Mouse (Mus musculus): ENCODE data around the gene Srbd1. TPM values are rescaled to one million over a fixed set of nuclear protein-coding genes. Genes with fewer than 3 reads are reported as not detected.
A peak's percentile ranks its signal among the peaks of the same experiment; 100 is the strongest.

Srbd1 gene
- polyA plus RNA-seq, 2 experiments = 8.1 to 10.2 TPM

- DNase-seq (ENCODE audit: low spot score) (no peak), ATAC-seq (ENCODE audit: low FRiP score, low read depth) (no peak)
- Histone ChIP-seq H3K27ac (replicated peaks; ENCODE audit: low read depth, low read length) (no peak overlapping the region), H3K4me2 (replicated peaks; ENCODE audit: low read depth, low read length, severe bottlenecking) (no peak overlapping the region), H3K4me3 (replicated peaks; ENCODE audit: low read length) (no peak overlapping the region), H3K9ac (ENCODE audit: low read depth, low read length, severe bottlenecking) (no peak overlapping the region), H3K9me3 (ENCODE audit: control insufficient read depth, low read length) (no peaks in the 10 kb centered on the region), H3K36me3 (ENCODE audit: control insufficient read depth, insufficient read depth, low read length) (no peaks in the 10 kb centered on the region; the same call in 1 of the 2 replicates), H3K4me1 (ENCODE audit: control insufficient read depth, insufficient read depth, low read length) (peaks cover 17% of the 10 kb centered on the region), H3K27me3 (ENCODE audit: control insufficient read depth, insufficient read depth, low read length) (no peaks in the 10 kb centered on the region)
- WGBS = 76% methylated on average over 4 of the region's 4 CpGs
- TF ChIP-seq POLR2A (IDR thresholded peaks at IDR 0.05; ENCODE audit: borderline replicate concordance, extremely low read depth, insufficient read depth, insufficient read length) = no peak
Observed at GRCm38 (mm10) chr17:85987531-85987930, 157.4 kb downstream of the Srbd1 start.

- H3K27me3 ChIP-seq (ENCODE audit: control insufficient read depth, insufficient read depth, low read length) = no peaks in the 10 kb centered on the region
- no peak for DNase-seq (ENCODE audit: low spot score)
- no peak overlapping the region for H3K27ac ChIP-seq (replicated peaks; ENCODE audit: low read depth, low read length)
- no peaks in the 10 kb centered on the region; the same call in 1 of the 2 replicates for H3K36me3 ChIP-seq (ENCODE audit: control insufficient read depth, insufficient read depth, low read length)
- no peak overlapping the region for H3K4me3 ChIP-seq (replicated peaks; ENCODE audit: low read length)
- H3K4me1 ChIP-seq (ENCODE audit: control insufficient read depth, insufficient read depth, low read length) = peaks cover 17% of the 10 kb centered on the region
- TF ChIP-seq POLR2A (IDR thresholded peaks at IDR 0.05; ENCODE audit: borderline replicate concordance, extremely low read depth, insufficient read depth, insufficient read length) = no peak
- whole genome bisulfite sequencing = 72% methylated on average over 4 of the region's 4 CpGs
- no peak for ATAC-seq (ENCODE audit: low FRiP score, low read depth)
- H3K9ac ChIP-seq (ENCODE audit: low read depth, low read length, severe bottlenecking) = no peak overlapping the region
- no peaks in the 10 kb centered on the region for H3K9me3 ChIP-seq (ENCODE audit: control insufficient read depth, low read length)
- no peak overlapping the region for H3K4me2 ChIP-seq (replicated peaks; ENCODE audit: low read depth, low read length, severe bottlenecking)
Observed at GRCm38 (mm10) chr17:85986624-85987023, 158.4 kb downstream of the Srbd1 start.

GRCm38 (mm10) chr17:85986181-85986580 is 158.8 kb downstream of the Srbd1 start:
- Histone ChIP-seq H3K9ac (ENCODE audit: low read depth, low read length, severe bottlenecking) (no peak overlapping the region), H3K4me1 (ENCODE audit: control insufficient read depth, insufficient read depth, low read length) (peaks cover 17% of the 10 kb centered on the region), H3K27ac (replicated peaks; ENCODE audit: low read depth, low read length) (0 out of 2 replicates have a peak overlapping the region, but pooled peaks have one; percentile 38), H3K4me3 (replicated peaks; ENCODE audit: low read length) (no peak overlapping the region), H3K27me3 (ENCODE audit: control insufficient read depth, insufficient read depth, low read length) (no peaks in the 10 kb centered on the region), H3K4me2 (replicated peaks; ENCODE audit: low read depth, low read length, severe bottlenecking) (no peak overlapping the region), H3K9me3 (ENCODE audit: control insufficient read depth, low read length) (no peaks in the 10 kb centered on the region), H3K36me3 (ENCODE audit: control insufficient read depth, insufficient read depth, low read length) (no peaks in the 10 kb centered on the region; the same call in 1 of the 2 replicates)
- ATAC-seq (ENCODE audit: low FRiP score, low read depth) (no peak), DNase-seq (ENCODE audit: low spot score) (no peak)
- TF ChIP-seq POLR2A (IDR thresholded peaks at IDR 0.05; ENCODE audit: borderline replicate concordance, extremely low read depth, insufficient read depth, insufficient read length) = no peak
- WGBS = 95% methylated on average over 2 of the region's 2 CpGs

- no peak overlapping the region for H3K9ac ChIP-seq (ENCODE audit: low read depth, low read length, severe bottlenecking)
- WGBS = 83% methylated on average over 11 of the region's 11 CpGs
- TF ChIP-seq POLR2A (IDR thresholded peaks at IDR 0.05; ENCODE audit: borderline replicate concordance, extremely low read depth, insufficient read depth, insufficient read length) = no peak
- no peaks in the 10 kb centered on the region; the same call in 1 of the 2 replicates for H3K36me3 ChIP-seq (ENCODE audit: control insufficient read depth, insufficient read depth, low read length)
- DNase-seq (ENCODE audit: low spot score) (no peak), ATAC-seq (ENCODE audit: low FRiP score, low read depth) (no peak)
- no peak overlapping the region for H3K4me3 ChIP-seq (replicated peaks; ENCODE audit: low read length)
- no peak overlapping the region for H3K27ac ChIP-seq (replicated peaks; ENCODE audit: low read depth, low read length)
- H3K4me1 ChIP-seq (ENCODE audit: control insufficient read depth, insufficient read depth, low read length) = peaks cover 15% of the 10 kb centered on the region
- no peaks in the 10 kb centered on the region for H3K27me3 ChIP-seq (ENCODE audit: control insufficient read depth, insufficient read depth, low read length)
- no peaks in the 10 kb centered on the region for H3K9me3 ChIP-seq (ENCODE audit: control insufficient read depth, low read length)
- H3K4me2 ChIP-seq (replicated peaks; ENCODE audit: low read depth, low read length, severe bottlenecking) = no peak overlapping the region
Observed at GRCm38 (mm10) chr17:85985131-85985530, 159.8 kb downstream of the Srbd1 start.

GRCm38 (mm10) chr17:85982271-85982670 is 162.7 kb downstream of the Srbd1 start:
- H3K36me3 ChIP-seq (ENCODE audit: control insufficient read depth, insufficient read depth, low read length) = no peaks in the 10 kb centered on the region; the same call in 1 of the 2 replicates
- H3K27ac ChIP-seq (replicated peaks; ENCODE audit: low read depth, low read length) = no peak overlapping the region
- TF ChIP-seq POLR2A (IDR thresholded peaks at IDR 0.05; ENCODE audit: borderline replicate concordance, extremely low read depth, insufficient read depth, insufficient read length) = no peak
- WGBS = 93% methylated on average over 4 of the region's 4 CpGs
- DNase-seq (ENCODE audit: low spot score) = no peak
- no peaks in the 10 kb centered on the region for H3K27me3 ChIP-seq (ENCODE audit: control insufficient read depth, insufficient read depth, low read length)
- no peak overlapping the region for H3K4me2 ChIP-seq (replicated peaks; ENCODE audit: low read depth, low read length, severe bottlenecking)
- H3K4me1 ChIP-seq (ENCODE audit: control insufficient read depth, insufficient read depth, low read length) = peaks cover 7% of the 10 kb centered on the region; the same call in 1 of the 2 replicates
- no peak for ATAC-seq (ENCODE audit: low FRiP score, low read depth)
- no peaks in the 10 kb centered on the region for H3K9me3 ChIP-seq (ENCODE audit: control insufficient read depth, low read length)
- H3K9ac ChIP-seq (ENCODE audit: low read depth, low read length, severe bottlenecking) = no peak overlapping the region
- no peak overlapping the region for H3K4me3 ChIP-seq (replicated peaks; ENCODE audit: low read length)

Data from limb, embryonic 14.5 days (tissue).